Mouse (Mus musculus): ENCODE results near the gene Nubp2.

Gene Nubp2

DNA sequence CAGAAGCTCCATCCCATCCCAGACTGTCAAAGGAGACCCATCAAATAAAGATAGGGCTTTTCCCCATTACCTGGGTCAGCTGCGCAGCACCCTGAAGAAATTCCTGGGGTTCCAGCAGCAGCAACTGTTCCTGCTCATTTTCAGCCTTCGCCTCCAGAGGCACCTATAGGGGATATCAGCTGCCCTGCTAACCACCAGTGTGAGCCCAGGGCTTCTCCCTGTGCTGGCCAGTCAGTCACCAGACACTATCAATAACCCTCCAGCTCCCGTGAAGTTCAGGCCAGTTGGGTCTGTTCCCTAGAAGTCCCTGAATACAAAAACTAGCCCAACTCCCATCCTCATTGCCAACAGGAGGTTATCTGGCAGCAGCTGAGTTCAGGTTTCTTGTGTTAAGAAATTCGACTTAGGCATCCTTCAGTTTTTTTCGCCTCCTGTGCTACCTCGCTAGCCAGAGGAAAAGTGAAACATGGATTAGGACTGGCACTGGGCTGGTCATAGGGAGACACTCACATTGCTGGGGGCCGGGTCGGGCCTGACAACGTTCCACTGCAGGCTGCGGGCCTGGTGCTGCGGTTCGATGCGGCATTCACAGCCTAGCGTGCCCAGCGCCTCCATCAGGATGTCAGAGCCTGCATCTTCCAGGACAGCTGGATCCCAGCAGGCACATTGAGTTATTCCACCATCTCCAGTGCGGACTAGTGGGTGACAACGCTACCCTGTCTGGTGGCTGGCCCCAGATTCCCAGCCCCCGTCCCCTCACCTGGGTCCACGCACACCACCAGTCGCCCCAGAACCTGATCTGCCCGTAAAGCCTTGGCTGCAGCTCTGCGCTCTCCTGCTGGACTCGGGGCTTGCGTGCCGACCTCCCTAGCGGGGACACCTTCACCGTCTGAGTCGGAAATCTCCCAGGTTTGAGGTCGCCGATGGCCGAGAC lies 8.2 kb upstream of the Nubp2 start:
- DNase-seq (ENCODE audit: extremely low read depth, insufficient read length, low spot score), result no peak

- no peak for DNase-seq (ENCODE audit: extremely low read depth, insufficient read length, low spot score)
These were observed 7.1 kb upstream of the Nubp2 start for GRCm38 (mm10) chr17:24893276-24893675.

- DNase-seq (ENCODE audit: extremely low read depth, insufficient read length, low spot score), result no peak
These were observed 6.6 kb upstream of the Nubp2 start for GRCm38 (mm10) chr17:24892785-24893184.

DNA sequence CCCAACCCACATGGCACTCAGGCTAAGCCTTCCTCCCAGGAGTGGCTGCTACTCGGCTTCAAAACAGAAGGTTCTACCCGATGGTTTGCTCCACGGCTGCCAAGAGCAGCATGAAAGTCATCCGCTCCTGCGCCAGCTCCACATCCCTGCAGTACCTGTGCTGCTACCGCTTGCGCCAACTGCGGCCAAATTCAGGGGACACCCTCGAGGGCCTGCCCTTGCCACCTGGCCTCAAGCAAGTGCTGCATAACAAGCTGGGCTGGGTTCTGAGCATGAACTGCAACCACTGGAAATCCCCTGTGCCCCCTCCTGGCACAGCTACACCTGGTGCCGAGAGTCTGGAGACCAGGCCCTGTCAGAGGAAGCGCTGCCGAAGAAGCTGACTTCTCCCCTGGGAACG lies 5.2 kb upstream of the Nubp2 start:
- no peak for DNase-seq (ENCODE audit: extremely low read depth, insufficient read length, low spot score)

DNA sequence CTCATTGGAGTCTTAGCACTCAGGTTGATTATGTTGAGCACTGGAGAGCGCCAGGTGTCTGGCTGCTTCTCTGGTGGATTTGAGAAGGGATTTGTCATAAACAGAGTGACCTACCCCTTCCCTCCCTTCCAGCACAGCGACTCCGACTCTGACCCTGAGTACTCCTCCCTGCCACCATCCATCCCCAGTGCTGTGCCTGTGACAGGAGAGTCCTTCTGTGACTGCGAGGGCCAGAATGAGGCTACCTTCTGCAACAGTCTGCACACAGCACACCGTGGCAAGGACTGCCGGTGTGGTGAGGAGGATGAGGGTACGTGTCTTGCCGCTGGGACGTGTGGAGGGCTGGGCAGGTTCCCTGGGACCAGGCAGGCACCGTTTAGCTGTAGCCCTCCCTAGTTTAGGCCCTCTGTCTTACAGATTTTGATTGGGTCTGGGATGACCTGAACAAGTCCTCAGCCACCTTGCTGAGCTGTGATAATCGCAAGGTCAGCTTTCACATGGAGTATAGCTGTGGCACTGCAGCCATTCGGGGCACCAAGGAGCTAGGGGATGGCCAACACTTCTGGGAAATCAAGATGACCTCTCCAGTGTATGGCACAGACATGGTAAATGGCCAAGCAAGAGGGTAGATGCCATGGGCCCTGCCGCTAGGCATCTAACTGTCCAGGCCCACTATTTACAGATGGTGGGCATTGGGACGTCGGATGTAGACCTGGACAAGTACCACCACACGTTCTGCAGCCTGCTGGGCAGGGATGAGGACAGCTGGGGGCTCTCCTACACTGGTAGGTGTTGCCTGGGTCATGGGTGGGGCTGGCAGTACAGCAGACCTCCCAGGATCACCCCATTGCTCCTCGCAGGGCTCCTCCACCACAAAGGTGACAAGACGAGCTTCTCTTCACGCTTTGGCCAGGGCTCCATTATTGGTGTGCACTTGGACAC lies 4.3 kb upstream of the Nubp2 start:
- DNase-seq (ENCODE audit: extremely low read depth, insufficient read length, low spot score), result no peak

- DNase-seq (ENCODE audit: extremely low read depth, insufficient read length, low spot score), result no peak
These were observed 2.7 kb upstream of the Nubp2 start for GRCm38 (mm10) chr17:24888862-24889261.

GRCm38 (mm10) chr17:24887291-24888080 lies 1.3 kb upstream of the Nubp2 start:
- DNase-seq (ENCODE audit: extremely low read depth, insufficient read length, low spot score), result no peak

DNA sequence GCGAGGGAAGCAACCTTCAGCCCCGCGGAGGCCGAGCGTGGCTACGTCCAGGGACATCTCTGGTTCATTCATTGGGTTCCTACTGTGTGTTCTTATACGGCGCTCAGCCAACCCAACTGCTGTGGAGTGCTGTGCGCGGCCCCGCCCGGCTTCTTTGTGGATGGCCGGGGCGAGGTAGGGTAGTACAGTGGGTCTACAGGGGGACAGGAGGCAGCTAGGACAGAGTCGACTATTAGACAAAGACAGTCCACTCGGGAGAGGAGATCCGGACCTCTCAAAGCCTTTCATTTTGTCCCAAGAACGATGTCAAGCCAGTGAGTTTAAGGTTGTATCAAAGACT lies 753 bp upstream of the Nubp2 start:
- no peak for DNase-seq (ENCODE audit: extremely low read depth, insufficient read length, low spot score)

GRCm38 (mm10) chr17:24885356-24886133 lies 604 bp downstream of the Nubp2 start:
- no peak for DNase-seq (ENCODE audit: extremely low read depth, insufficient read length, low spot score)

DNA sequence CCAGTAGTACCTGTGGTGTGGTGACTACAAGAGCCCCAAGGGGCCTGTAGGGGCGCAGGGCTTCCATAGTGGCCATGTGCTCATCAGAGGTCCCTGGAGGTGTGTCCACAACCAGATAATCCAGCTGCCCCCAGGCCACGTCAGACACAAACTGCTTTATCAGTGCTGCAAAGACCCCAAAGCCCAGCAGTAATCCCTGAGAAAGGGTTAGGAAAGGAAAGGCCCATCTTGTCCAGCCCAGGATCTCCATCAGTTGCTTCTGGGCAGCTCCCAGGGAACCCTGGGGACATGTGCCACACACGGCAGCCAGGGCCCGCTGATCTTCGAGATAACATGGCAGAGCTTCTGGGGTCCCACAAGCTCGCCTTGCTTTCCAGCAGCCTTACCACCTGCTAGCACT lies 1.8 kb downstream of the Nubp2 start:
- no peak for DNase-seq (ENCODE audit: extremely low read depth, insufficient read length, low spot score)

- DNase-seq (ENCODE audit: extremely low read depth, insufficient read length, low spot score), result peak; percentile 69
These were observed 4.3 kb downstream of the Nubp2 start for GRCm38 (mm10) chr17:24881738-24882440.

GRCm38 (mm10) chr17:24878531-24878930 lies 7.6 kb downstream of the Nubp2 start:
- DNase-seq (ENCODE audit: extremely low read depth, insufficient read length, low spot score), result no peak

- DNase-seq (ENCODE audit: extremely low read depth, insufficient read length, low spot score), result no peak
These were observed 8.1 kb downstream of the Nubp2 start for GRCm38 (mm10) chr17:24878117-24878397.

DNA sequence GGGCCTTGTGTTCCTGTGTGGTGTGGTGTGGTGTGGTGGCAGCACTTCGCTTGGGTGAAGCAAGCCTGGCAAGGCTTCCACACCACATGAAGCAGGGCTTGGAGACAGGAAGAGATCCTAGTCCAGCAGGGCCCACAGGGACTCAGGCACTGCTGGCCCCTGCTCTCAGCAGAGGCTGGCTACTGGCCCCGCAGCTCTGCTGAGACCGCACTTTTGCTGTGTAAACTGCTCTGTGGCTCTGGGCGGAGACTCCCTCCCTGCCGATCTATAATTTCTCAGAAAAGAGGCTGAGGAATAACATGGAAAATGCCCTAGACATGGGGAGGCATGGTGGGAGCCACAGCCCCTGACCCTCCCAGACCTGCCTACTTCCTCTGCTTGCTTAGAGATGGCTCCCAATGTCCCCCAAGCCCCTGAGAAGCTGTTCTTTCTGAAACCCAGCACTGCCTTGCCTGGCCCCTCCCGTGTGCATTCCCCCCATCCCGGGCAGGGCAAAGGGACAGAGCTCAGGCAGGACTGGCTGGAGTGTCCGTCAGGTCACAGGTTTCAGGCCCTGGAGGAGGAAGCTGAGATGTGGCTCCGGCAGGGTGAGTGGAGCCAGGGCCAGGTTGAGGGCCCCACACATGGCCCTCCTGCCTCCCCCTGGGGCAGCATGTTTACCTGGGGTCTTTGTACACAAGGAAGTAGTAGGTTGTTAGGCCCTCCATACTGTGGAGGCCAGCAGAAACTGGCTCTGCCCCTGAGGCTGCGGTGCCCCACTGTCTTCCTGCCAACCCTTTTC lies 8.6 kb downstream of the Nubp2 start:
- no peak for DNase-seq (ENCODE audit: extremely low read depth, insufficient read length, low spot score)

DNA sequence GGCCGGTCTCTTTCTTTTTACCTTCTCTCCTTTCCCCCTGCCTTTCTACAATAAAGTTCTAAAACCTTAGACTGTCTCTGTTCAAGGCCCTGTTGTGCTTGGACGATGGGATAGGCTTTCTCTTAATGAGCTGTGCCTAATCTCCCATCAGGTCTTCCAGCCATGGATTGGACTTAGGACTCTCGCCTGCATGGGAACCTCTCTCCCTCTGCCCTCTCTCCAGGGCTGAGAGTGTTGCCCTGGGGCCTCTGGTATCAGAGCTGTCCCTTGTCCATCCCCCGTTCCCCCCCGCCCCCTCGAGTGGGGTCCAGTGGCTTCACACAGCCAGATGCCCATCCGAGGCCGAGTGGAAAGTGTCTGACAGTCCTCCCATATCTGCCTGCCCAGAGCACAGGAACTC lies 11.2 kb downstream of the Nubp2 start:
- DNase-seq (ENCODE audit: extremely low read depth, insufficient read length, low spot score), result no peak

- no peak for DNase-seq (ENCODE audit: extremely low read depth, insufficient read length, low spot score)
These were observed 11.8 kb downstream of the Nubp2 start for GRCm38 (mm10) chr17:24874405-24874745.

- no peak for DNase-seq (ENCODE audit: extremely low read depth, insufficient read length, low spot score)
These were observed 12.3 kb downstream of the Nubp2 start for GRCm38 (mm10) chr17:24873695-24874404.

DNA sequence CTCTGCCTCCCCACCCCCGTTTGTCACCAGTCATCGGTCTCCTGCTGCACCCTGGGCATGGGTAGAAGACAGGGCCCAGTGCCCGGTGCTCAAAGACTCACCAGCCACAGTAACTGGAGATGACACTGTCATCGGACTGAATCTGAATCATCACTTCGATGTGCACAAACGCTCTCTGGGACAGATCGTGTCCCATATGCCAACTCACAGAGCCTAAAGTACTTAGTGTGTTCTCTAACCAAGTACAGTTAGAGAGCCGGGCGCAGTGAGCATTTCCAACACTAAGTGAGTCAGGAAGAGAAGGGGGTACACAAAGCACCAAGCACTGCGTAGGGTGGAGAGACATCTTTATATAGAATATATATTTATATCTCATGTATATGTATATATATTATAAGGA lies 18.2 kb downstream of the Nubp2 start:
- DNase-seq (ENCODE audit: extremely low read depth, insufficient read length, low spot score), result no peak

Data from 3134 (cell line).